Mouse (Mus musculus): ENCODE results near the gene Tlk2.

Tlk2 gene

GRCm38 (mm10) chr11:105313633-105314014 lies 135.0 kb downstream of the Tlk2 start:
- DNase-seq (ENCODE audit: low read depth), result no peak

DNA sequence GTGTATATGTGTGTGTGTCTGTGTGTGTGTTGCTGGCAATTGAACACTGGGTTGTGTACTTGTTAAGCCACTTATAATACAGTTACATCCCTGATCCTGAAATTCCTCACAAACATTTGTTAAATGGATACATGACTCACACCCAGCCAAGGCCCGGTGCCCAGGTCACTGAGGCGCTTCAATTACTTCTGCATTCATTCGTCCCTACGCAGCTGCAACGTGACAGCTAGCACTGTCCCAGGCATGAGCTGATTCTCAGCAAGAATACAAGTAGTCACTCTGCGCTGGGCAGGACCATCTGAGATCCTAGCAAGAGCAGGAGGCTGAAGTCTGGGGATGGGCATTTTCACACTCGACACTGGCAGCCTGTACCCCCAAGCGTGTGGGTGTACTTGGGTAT lies 136.7 kb downstream of the Tlk2 start:
- DNase-seq (ENCODE audit: low read depth), result no peak

GRCm38 (mm10) chr11:105316121-105316520 lies 137.5 kb downstream of the Tlk2 start:
- no peak for DNase-seq (ENCODE audit: low read depth)

DNA sequence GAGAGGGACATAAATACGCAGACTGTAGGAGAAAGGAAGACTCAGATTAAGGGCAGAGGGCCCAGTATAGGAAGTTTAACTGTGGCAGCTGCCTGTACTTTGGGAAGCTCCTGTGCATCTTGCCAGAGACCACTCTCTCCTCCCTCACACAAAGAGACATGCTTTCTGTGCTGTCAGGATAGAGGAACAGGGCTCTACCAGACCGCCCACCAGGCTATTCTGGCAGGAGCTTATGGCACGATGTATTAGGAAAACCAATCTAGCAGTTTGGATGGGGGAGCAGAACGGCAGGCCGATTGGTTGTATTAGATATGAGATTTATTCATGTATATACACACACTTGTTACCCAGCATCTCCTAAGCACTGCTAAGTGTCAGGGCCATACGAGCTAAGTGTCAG lies 139.2 kb downstream of the Tlk2 start:
- no peak for DNase-seq (ENCODE audit: low read depth)

- peak; percentile 26 for DNase-seq (ENCODE audit: low read depth)
Observed at GRCm38 (mm10) chr11:105321090-105321489, 142.5 kb downstream of the Tlk2 start.

DNA sequence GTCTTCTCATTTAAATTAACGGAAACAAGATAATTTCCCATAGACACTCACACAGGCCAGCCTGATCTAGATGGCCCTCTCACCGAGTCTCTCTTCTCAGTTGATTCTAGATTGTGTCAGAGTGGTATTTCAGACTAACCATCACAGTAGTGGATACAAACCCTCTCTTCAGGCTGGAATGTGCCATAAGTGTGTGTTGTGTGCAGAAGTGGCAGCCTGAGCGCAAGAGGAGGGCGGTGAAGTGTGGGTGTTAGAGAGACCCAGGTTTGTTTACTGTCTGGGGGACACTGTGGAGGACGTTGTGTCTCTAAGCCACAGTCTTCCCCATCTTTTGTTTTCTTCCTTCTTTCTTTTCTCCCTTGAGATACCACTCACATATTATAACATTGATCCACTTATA lies 144.9 kb downstream of the Tlk2 start:
- no peak for DNase-seq (ENCODE audit: low read depth)

DNA sequence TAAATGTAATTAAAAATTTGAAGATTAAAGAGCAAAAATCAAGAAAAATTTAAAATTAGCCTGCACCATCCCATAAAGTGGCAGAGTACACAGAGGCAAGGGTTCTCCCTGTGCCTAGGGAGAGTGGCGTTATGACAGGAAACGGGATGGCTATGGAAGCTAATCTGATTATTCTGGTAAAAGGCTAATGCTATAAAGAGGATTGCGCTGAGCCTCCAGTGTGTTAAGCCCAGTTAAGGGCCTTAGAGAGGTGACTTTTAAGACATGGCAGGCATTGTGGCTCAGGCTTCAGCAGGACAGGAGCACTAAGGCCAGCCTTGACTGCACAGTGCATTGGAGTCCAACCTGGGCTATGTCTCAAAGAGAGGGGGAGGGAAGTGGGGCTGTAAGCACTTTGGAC lies 148.5 kb downstream of the Tlk2 start:
- DNase-seq (ENCODE audit: low read depth), result no peak

GRCm38 (mm10) chr11:105329962-105330361 lies 151.4 kb downstream of the Tlk2 start:
- no peak for DNase-seq (ENCODE audit: low read depth)

DNA sequence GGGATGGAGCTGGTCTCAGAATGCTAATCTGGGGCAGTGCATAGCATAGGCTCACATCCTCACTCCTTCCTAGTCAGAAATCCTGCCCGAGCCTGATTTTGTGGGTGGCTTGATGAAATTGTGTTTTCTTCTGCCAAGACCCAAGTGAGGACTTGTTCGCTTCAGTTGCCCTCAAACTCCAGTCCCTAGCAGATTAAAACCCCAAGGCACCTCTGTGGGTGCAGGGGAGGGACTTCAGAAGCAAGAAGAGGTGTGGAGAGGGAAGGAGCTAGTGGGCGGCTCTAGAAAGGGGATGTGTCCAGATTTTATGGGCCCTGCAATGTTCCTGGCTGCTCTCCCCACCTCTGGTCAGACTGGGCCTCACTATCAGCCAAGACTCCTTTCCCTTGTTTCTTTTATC lies 152.5 kb downstream of the Tlk2 start:
- no peak for DNase-seq (ENCODE audit: low read depth)

- peak; percentile 69 for DNase-seq (ENCODE audit: low read depth)
Observed at GRCm38 (mm10) chr11:105331732-105332131, 153.1 kb downstream of the Tlk2 start.

GRCm38 (mm10) chr11:105332468-105332867 lies 153.9 kb downstream of the Tlk2 start:
- DNase-seq (ENCODE audit: low read depth), result peak; percentile 75

Measured in 416B (cell line).